ENCODE assay signal across 9 mouse cellular contexts in genomic region chr7:25281734-25282601, GRCm38 (mm10). TPM values are rescaled to one million over a fixed set of nuclear protein-coding genes. Genes with fewer than 3 reads are reported as not detected.
DNase-seq lines count a peak whose midpoint lies in the region; ATAC-seq lines count a peak whose summit lies in the region.
"Had no signal": no experiment of that assay in that cellular context is flagged by ENCODE, and none has a peak within 500 bp of the region (broad histone marks: within the 10 kb centered on the region; RNA-seq: fewer than 3 reads in every experiment).

No protein-coding gene starts in this region.

- H3K27ac ChIP-seq in heart, embryonic 14.5 days (replicated peaks in 1 of 2; ENCODE audit: control insufficient read depth in 1 of 2, insufficient read depth in 1 of 2, low read depth in 2 of 2, low read length in 2 of 2): peak overlapping the region; percentile 99
- peak overlapping the region; percentile 96 for H3K27ac ChIP-seq in liver, embryonic 13.5 days
- peak overlapping the region; percentile 99 for H3K27ac ChIP-seq in stomach, embryonic 14.5 days (ENCODE audit: low read length)

- no peaks in the 10 kb centered on the region for H3K9me3 ChIP-seq in heart, embryonic 14.5 days (ENCODE audit: control insufficient read depth, low read length)
- H3K9me3 ChIP-seq in liver, embryonic 13.5 days (replicated peaks): no peaks in the 10 kb centered on the region
- no peaks in the 10 kb centered on the region for H3K9me3 ChIP-seq in stomach, embryonic 14.5 days (ENCODE audit: control insufficient read depth, low read depth, low read length)

- DNase-seq in CD8-positive naive resting alpha-beta T cell, adult 2 months (ENCODE audit: low read depth in 2 of 2, low spot score in 2 of 2): peak; percentile 95 to 96
- peak; percentile 92 for DNase-seq in c-Kit-negative CD71-positive TER-119-positive erythroid progenitor cells, embryonic 14.5 days (ENCODE audit: low read depth, low spot score)
- peak; percentile 89 for DNase-seq in fibroblast of lung, adult 2 months (ENCODE audit: low read depth)
- DNase-seq in kidney, postnatal 14 days: peak; percentile 99
- DNase-seq in liver, embryonic 13.5 days: peak; percentile 97
- DNase-seq in natural killer cell, adult 2 months (ENCODE audit: low spot score in 2 of 2): peak; percentile 95 to 97

- H3K36me3 ChIP-seq in heart, embryonic 14.5 days (ENCODE audit: control insufficient read depth, insufficient read depth, low read length): peaks cover 24% of the 10 kb centered on the region
- peaks cover 25% of the 10 kb centered on the region for H3K36me3 ChIP-seq in liver, embryonic 13.5 days
- peaks cover 25% of the 10 kb centered on the region for H3K36me3 ChIP-seq in stomach, embryonic 14.5 days (ENCODE audit: control insufficient read depth, insufficient read depth, low read length)

- H3K27me3 ChIP-seq in heart, embryonic 14.5 days (ENCODE audit: control insufficient read depth, insufficient read depth, low read length): no peaks in the 10 kb centered on the region
- H3K27me3 ChIP-seq in liver, embryonic 13.5 days: no peaks in the 10 kb centered on the region
- H3K27me3 ChIP-seq in stomach, embryonic 14.5 days (ENCODE audit: control insufficient read depth, insufficient read depth, low read length): no peaks in the 10 kb centered on the region

- H3K4me3 ChIP-seq in heart, embryonic 14.5 days (ENCODE audit: control insufficient read depth in 1 of 2, insufficient read depth in 1 of 2, low read depth in 1 of 2, low read length in 2 of 2): peak overlapping the region; percentile 83 to 84
- H3K4me3 ChIP-seq in liver, embryonic 13.5 days (replicated peaks): peak overlapping the region; percentile 87
- peak overlapping the region; percentile 86 for H3K4me3 ChIP-seq in stomach, embryonic 14.5 days (ENCODE audit: low read depth, low read length)

- peak overlapping the region; percentile 89 for H3K9ac ChIP-seq in heart, embryonic 14.5 days (ENCODE audit: low read length)
- H3K9ac ChIP-seq in liver, embryonic 13.5 days: peak overlapping the region; percentile 89
- peak overlapping the region; percentile 59 for H3K9ac ChIP-seq in stomach, embryonic 14.5 days (replicated peaks; ENCODE audit: low read depth, low read length)

- under 1% methylated on average over 68 of the region's 108 CpGs for WGBS in heart, embryonic 14.5 days
- under 1% methylated on average over 86 of the region's 108 CpGs for WGBS in liver, embryonic 13.5 days (ENCODE audit: insufficient replicate concordance)
- WGBS in stomach, embryonic 14.5 days: 2% methylated on average over 70 of the region's 108 CpGs

- H3K4me1 ChIP-seq in heart, embryonic 14.5 days (ENCODE audit: control insufficient read depth in 2 of 2, insufficient read depth in 2 of 2, low read length in 2 of 2): peaks cover 36 to 50% of the 10 kb centered on the region in 2 experiments
- H3K4me1 ChIP-seq in liver, embryonic 13.5 days (replicated peaks): peaks cover 72% of the 10 kb centered on the region
- H3K4me1 ChIP-seq in stomach, embryonic 14.5 days (ENCODE audit: control insufficient read depth, insufficient read depth, low read length): peaks cover 50% of the 10 kb centered on the region

- ATAC-seq in heart, embryonic 14.5 days (ENCODE audit: insufficient number of reproducible peaks, insufficient read depth, low FRiP score, low read depth): peak; percentile 77
- ATAC-seq in liver, embryonic 13.5 days (ENCODE audit: low read depth): peak; percentile 84
- ATAC-seq in stomach, embryonic 14.5 days (ENCODE audit: insufficient number of reproducible peaks, insufficient read depth, low FRiP score, low read depth): peak; percentile 78

- peak overlapping the region; percentile 90 for H3K4me2 ChIP-seq in heart, embryonic 14.5 days (ENCODE audit: low read length)
- peak overlapping the region; percentile 99 for H3K4me2 ChIP-seq in liver, embryonic 13.5 days
- H3K4me2 ChIP-seq in stomach, embryonic 14.5 days (replicated peaks; ENCODE audit: low read depth, low read length): peak overlapping the region; percentile 82

RNA-seq across cellular contexts. Expression of gene Cic, which starts 14.5 kb away (rescaled TPM):
- polyA plus RNA-seq in heart, embryonic 14.5 days (2014; fragmentation: Nextera tagmentation; extraction: Ambion mirVana): 25.4 and 28.4 TPM in 2 replicates
- polyA plus RNA-seq in liver, embryonic 13.5 days (2015; fragmentation: Nextera tagmentation; extraction: Ambion mirVana): 9.7 and 10.4 TPM in 2 replicates
- 51.4 and 54.1 TPM in 2 replicates for polyA plus RNA-seq in stomach, embryonic 14.5 days (2014; fragmentation: Nextera tagmentation; extraction: Ambion mirVana)

RNA-seq across cellular contexts. Expression of gene Pafah1b3, which starts 15.8 kb away (rescaled TPM):
- polyA plus RNA-seq in heart, embryonic 14.5 days (2014; fragmentation: Nextera tagmentation; extraction: Ambion mirVana): 130 and 142 TPM in 2 replicates
- 29.3 and 31.6 TPM in 2 replicates for polyA plus RNA-seq in liver, embryonic 13.5 days (2015; fragmentation: Nextera tagmentation; extraction: Ambion mirVana)
- polyA plus RNA-seq in stomach, embryonic 14.5 days (2014; fragmentation: Nextera tagmentation; extraction: Ambion mirVana): 274 and 284 TPM in 2 replicates

RNA-seq across cellular contexts. Expression of gene Prr19, which starts 19.2 kb away (rescaled TPM):
- 0.16 TPM in 1 of 2 replicates, not detected in the other for polyA plus RNA-seq in heart, embryonic 14.5 days (2014; fragmentation: Nextera tagmentation; extraction: Ambion mirVana)
- polyA plus RNA-seq in liver, embryonic 13.5 days (2015; fragmentation: Nextera tagmentation; extraction: Ambion mirVana): not detected in 2 replicates
- polyA plus RNA-seq in stomach, embryonic 14.5 days (2014; fragmentation: Nextera tagmentation; extraction: Ambion mirVana): 0.76 and 1.1 TPM in 2 replicates
- polyA plus RNA-seq: large intestine, adult 2 months had no signal

RNA-seq across cellular contexts. Expression of gene Tmem145, which starts 23.9 kb away (rescaled TPM):
- polyA plus RNA-seq in heart, embryonic 14.5 days (2014; fragmentation: Nextera tagmentation; extraction: Ambion mirVana): 0.30 TPM in 1 of 2 replicates, not detected in the other
- 0.10 TPM in 1 of 2 replicates, not detected in the other for polyA plus RNA-seq in liver, embryonic 13.5 days (2015; fragmentation: Nextera tagmentation; extraction: Ambion mirVana)
- 1.9 and 2.0 TPM in 2 replicates for polyA plus RNA-seq in stomach, embryonic 14.5 days (2014; fragmentation: Nextera tagmentation; extraction: Ambion mirVana)

RNA-seq across cellular contexts. Expression of gene Erf, which starts 31.4 kb away (rescaled TPM):
- 14.4 and 17.4 TPM in 2 replicates for polyA plus RNA-seq in heart, embryonic 14.5 days (2014; fragmentation: Nextera tagmentation; extraction: Ambion mirVana)
- 4.3 TPM in 2 replicates for polyA plus RNA-seq in liver, embryonic 13.5 days (2015; fragmentation: Nextera tagmentation; extraction: Ambion mirVana)
- 25.8 and 27.7 TPM in 2 replicates for polyA plus RNA-seq in stomach, embryonic 14.5 days (2014; fragmentation: Nextera tagmentation; extraction: Ambion mirVana)

Comparison
In these comparisons a context has a peak if more than half of its experiments do, and no peak if none do; other contexts are left out.
1. Peak in every context shown above with its lines: DNase-seq, ATAC-seq, H3K4me3 ChIP-seq and H3K27ac ChIP-seq.